Mouse (Mus musculus): ENCODE data around the gene Ankrd13d. TPM values are rescaled to one million over a fixed set of nuclear protein-coding genes. Genes with fewer than 3 reads are reported as not detected.
A peak's percentile ranks its signal among the peaks of the same experiment; 100 is the strongest.

The Ankrd13d gene
- polyA plus RNA-seq, 2 experiments: 11.5 to 25.2 TPM

DNA sequence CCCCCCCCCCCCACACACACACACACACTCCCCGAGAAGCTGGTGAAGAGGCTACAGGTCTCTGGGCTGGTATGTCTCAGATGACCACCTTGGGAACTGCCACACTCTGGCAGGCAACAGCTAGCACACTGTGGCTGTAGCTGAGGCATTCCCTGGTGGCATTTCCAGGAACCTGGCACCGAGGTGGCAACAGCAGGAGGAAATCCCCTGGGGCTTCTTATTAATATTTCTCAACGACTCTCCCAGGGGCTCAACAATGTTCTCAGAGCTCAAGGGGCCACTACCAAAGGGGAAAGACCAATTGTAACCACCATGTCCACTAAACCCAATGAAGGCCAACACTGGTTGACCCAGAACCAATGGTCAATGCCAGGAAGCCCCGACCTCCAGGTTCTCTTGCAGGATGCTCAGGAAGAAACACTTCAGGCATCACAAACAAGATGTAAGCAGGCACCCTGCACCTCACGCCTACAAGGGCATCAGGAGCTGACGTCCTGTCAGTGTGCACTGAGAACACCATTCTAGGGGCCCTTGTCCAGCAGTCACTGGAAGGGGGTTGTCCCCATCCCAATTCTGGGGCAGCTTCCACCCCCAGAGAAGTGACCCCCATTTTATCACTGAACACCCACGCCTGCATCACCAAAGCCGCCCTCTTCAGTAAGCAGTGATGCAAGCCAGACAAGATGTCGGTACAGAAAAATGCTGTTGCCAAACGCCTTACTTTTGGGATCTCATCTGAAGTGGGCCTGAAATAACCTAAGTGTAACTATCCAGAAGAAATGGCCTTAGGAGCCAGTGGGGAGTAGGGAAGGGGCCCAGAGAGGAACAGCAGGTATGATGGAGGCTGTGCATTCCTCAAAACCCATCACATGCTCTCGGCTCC is 18.2 kb upstream of the Ankrd13d start:
- ATAC-seq (ENCODE audit: low FRiP score, low read depth) (no peak), DNase-seq (ENCODE audit: low spot score) (no peak)
- Histone ChIP-seq H3K36me3 (ENCODE audit: control insufficient read depth, insufficient read depth, low read length) (no peaks in the 10 kb centered on the region), H3K27ac (replicated peaks; ENCODE audit: low read depth, low read length) (peak overlapping the region; percentile 71), H3K4me2 (replicated peaks; ENCODE audit: low read depth, low read length, severe bottlenecking) (peak overlapping the region; percentile 28; the same call in 1 of the 2 replicates), H3K9ac (ENCODE audit: low read depth, low read length, severe bottlenecking) (peak overlapping the region; percentile 38; the same call in 1 of the 2 replicates), H3K4me3 (replicated peaks; ENCODE audit: low read length) (no peak overlapping the region), H3K9me3 (ENCODE audit: control insufficient read depth, low read length) (no peaks in the 10 kb centered on the region), H3K4me1 (ENCODE audit: control insufficient read depth, insufficient read depth, low read length) (peaks cover 47% of the 10 kb centered on the region), H3K27me3 (ENCODE audit: control insufficient read depth, insufficient read depth, low read length) (no peaks in the 10 kb centered on the region)
- no peak for TF ChIP-seq POLR2A (IDR thresholded peaks at IDR 0.05; ENCODE audit: borderline replicate concordance, extremely low read depth, insufficient read depth, insufficient read length)
- 58% methylated on average over 11 of the region's 11 CpGs for WGBS

DNA sequence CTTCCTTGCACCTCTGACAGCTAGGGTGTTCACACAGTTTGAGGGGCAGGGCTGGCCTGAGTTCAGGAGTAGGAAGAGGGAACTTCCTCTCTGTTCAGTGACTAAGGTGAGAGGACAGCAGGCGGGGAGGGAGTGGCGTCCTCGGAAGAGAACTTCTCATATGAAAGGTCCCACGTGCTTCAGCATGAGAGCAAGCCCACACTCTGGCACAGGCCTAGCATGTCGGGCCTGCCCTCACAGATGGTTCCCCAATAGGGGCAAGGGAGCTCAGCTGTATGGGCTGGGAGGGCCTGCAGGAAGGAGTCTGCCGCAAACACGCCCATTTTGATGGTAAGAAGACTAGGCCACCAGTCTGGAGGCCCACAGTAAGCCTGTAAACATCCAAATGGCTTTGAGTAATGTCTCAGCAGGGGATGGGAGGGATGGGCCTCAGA is 17.4 kb upstream of the Ankrd13d start:
- no peaks in the 10 kb centered on the region for H3K9me3 ChIP-seq (ENCODE audit: control insufficient read depth, low read length)
- peaks cover 47% of the 10 kb centered on the region for H3K4me1 ChIP-seq (ENCODE audit: control insufficient read depth, insufficient read depth, low read length)
- H3K4me2 ChIP-seq (replicated peaks; ENCODE audit: low read depth, low read length, severe bottlenecking): no peak overlapping the region
- no peak overlapping the region for H3K27ac ChIP-seq (replicated peaks; ENCODE audit: low read depth, low read length)
- no peak overlapping the region for H3K4me3 ChIP-seq (replicated peaks; ENCODE audit: low read length)
- H3K9ac ChIP-seq (ENCODE audit: low read depth, low read length, severe bottlenecking): no peak overlapping the region
- WGBS: 46% methylated on average over 7 of the region's 7 CpGs
- ATAC-seq (ENCODE audit: low FRiP score, low read depth) (no peak), DNase-seq (ENCODE audit: low spot score) (no peak)
- H3K36me3 ChIP-seq (ENCODE audit: control insufficient read depth, insufficient read depth, low read length): peaks cover 3% of the 10 kb centered on the region; the same call in 1 of the 2 replicates
- no peaks in the 10 kb centered on the region for H3K27me3 ChIP-seq (ENCODE audit: control insufficient read depth, insufficient read depth, low read length)
- TF ChIP-seq POLR2A (IDR thresholded peaks at IDR 0.05; ENCODE audit: borderline replicate concordance, extremely low read depth, insufficient read depth, insufficient read length): no peak

DNA sequence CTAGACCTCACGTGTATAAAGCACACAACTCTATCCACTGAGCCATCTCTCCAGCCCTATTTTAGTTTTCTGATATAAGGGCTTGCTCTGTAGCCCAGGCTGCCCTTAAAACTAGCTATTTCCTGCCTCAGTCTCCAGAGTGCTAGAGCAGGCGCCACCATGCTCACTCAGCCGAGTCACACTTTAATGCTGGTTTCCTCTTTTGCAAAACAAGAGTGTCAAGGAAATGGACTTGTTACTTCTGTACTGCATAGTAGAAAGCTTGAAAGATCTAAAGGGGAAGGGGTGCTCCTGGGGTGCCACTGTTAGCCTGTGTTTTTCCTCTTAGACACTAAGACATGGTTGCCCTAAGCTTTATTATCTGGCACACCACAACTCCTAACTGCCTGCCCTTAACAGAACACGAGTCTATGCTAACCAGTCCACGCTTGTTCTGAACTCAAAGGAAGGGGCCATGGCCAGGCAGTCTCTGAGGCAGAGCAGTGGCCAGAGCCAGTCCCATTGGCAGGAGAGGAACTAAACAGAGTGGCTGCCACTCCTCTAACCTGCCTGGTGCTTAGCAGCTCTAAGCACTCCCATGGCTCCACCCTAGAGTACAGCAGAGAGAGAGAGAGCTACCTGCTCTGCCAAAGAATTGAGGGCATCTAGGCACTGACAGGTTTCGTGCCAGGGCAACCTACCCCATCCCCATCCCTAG is 16.8 kb upstream of the Ankrd13d start:
- H3K4me2 ChIP-seq (replicated peaks; ENCODE audit: low read depth, low read length, severe bottlenecking): no peak overlapping the region
- no peak overlapping the region for H3K27ac ChIP-seq (replicated peaks; ENCODE audit: low read depth, low read length)
- no peaks in the 10 kb centered on the region for H3K27me3 ChIP-seq (ENCODE audit: control insufficient read depth, insufficient read depth, low read length)
- H3K9me3 ChIP-seq (ENCODE audit: control insufficient read depth, low read length): no peaks in the 10 kb centered on the region
- H3K36me3 ChIP-seq (ENCODE audit: control insufficient read depth, insufficient read depth, low read length): peaks cover 6% of the 10 kb centered on the region
- ATAC-seq (ENCODE audit: low FRiP score, low read depth): no peak
- no peak overlapping the region for H3K9ac ChIP-seq (ENCODE audit: low read depth, low read length, severe bottlenecking)
- DNase-seq (ENCODE audit: low spot score): no peak
- 79% methylated on average over 6 of the region's 6 CpGs for WGBS
- peaks cover 44% of the 10 kb centered on the region for H3K4me1 ChIP-seq (ENCODE audit: control insufficient read depth, insufficient read depth, low read length)
- no peak overlapping the region for H3K4me3 ChIP-seq (replicated peaks; ENCODE audit: low read length)
- no peak for TF ChIP-seq POLR2A (IDR thresholded peaks at IDR 0.05; ENCODE audit: borderline replicate concordance, extremely low read depth, insufficient read depth, insufficient read length)

DNA sequence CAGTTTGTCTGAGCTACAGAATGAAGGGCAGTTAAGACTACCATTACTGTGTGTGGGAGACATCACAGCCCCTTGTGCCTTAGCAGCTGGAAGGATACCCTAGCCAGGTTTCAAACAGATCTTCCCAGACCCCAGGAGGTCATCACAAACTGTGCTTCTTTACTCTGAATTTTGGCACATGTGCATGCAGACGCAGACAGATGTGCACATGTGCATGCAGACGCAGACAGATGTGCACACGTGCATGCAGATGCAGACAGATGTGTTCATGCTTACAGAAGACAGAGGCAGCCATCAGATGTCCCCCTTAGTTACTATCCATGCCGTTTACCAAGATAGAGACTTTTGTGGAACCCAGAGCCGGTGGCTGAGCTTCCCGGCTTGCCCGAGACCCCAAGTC is 16.2 kb upstream of the Ankrd13d start:
- Histone ChIP-seq H3K9ac (ENCODE audit: low read depth, low read length, severe bottlenecking) (no peak overlapping the region), H3K4me2 (replicated peaks; ENCODE audit: low read depth, low read length, severe bottlenecking) (no peak overlapping the region), H3K27me3 (ENCODE audit: control insufficient read depth, insufficient read depth, low read length) (no peaks in the 10 kb centered on the region), H3K4me1 (ENCODE audit: control insufficient read depth, insufficient read depth, low read length) (peaks cover 39% of the 10 kb centered on the region), H3K27ac (replicated peaks; ENCODE audit: low read depth, low read length) (no peak overlapping the region), H3K36me3 (ENCODE audit: control insufficient read depth, insufficient read depth, low read length) (peaks cover 8% of the 10 kb centered on the region), H3K4me3 (replicated peaks; ENCODE audit: low read length) (no peak overlapping the region), H3K9me3 (ENCODE audit: control insufficient read depth, low read length) (no peaks in the 10 kb centered on the region)
- 82% methylated on average over 7 of the region's 7 CpGs for WGBS
- ATAC-seq (ENCODE audit: low FRiP score, low read depth) (no peak), DNase-seq (ENCODE audit: low spot score) (no peak)
- TF ChIP-seq POLR2A (IDR thresholded peaks at IDR 0.05; ENCODE audit: borderline replicate concordance, extremely low read depth, insufficient read depth, insufficient read length): no peak

DNA sequence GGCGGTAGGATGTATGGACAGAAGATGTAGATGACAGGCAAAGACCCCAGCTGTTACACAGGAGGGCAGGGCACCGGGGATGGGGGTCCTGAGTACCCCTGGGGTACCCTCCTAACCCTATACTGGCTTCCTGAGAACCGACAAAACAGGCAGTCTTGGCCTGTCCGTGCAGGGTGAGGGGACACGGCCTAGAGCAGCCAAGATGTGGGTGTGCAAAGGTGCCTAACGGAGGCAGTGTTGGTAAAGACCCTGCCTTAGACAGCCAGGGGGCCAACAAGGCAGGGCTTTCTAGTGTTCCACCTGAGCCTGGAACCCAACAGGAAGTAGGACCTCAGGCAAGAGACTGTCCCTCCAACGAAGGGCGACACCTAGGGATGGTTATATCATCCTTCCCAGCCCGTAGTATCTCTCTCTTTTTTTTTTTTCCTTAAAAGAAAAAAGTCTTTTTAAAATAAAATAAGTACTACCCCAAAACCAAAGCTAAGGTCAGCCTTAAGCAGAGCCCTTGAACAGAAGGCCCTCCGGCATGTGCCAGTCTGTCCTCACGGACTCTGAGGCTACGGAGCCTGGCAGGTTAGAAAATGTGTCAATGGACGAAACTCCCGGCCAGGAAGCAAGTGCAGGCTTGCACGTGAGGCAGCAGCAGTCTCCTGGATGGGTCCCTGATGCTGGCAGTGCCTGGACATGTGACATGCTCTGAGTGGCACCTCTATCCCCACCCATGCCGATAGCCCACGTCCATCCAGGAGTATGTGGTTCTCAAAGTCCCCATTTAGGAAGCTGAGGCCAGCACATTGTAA is 15.6 kb upstream of the Ankrd13d start:
- ATAC-seq (ENCODE audit: low FRiP score, low read depth): no peak
- H3K4me1 ChIP-seq (ENCODE audit: control insufficient read depth, insufficient read depth, low read length): peaks cover 33% of the 10 kb centered on the region
- 83% methylated on average over 17 of the region's 17 CpGs for WGBS

More for the DNA sequence above, 15.6 kb upstream of the Ankrd13d start:
- H3K4me3 ChIP-seq (replicated peaks; ENCODE audit: low read length): no peak overlapping the region
- DNase-seq (ENCODE audit: low spot score): no peak
- no peak for TF ChIP-seq POLR2A (IDR thresholded peaks at IDR 0.05; ENCODE audit: borderline replicate concordance, extremely low read depth, insufficient read depth, insufficient read length)
- H3K9me3 ChIP-seq (ENCODE audit: control insufficient read depth, low read length): no peaks in the 10 kb centered on the region
- no peak overlapping the region for H3K4me2 ChIP-seq (replicated peaks; ENCODE audit: low read depth, low read length, severe bottlenecking)
- no peak overlapping the region for H3K27ac ChIP-seq (replicated peaks; ENCODE audit: low read depth, low read length)
- no peak overlapping the region for H3K9ac ChIP-seq (ENCODE audit: low read depth, low read length, severe bottlenecking)
- no peaks in the 10 kb centered on the region for H3K27me3 ChIP-seq (ENCODE audit: control insufficient read depth, insufficient read depth, low read length)
- H3K36me3 ChIP-seq (ENCODE audit: control insufficient read depth, insufficient read depth, low read length): peaks cover 14% of the 10 kb centered on the region

Data from limb, embryonic 14.5 days (tissue).